Mouse (Mus musculus) G1E (cell line): ENCODE data around the gene Gjd3. TPM values are rescaled to one million over a fixed set of nuclear protein-coding genes. Genes with fewer than 3 reads are reported as not detected.

Source experiments
- ATAC-seq: 2 replicates; pipeline ENCODE4 v1.8.0; 2016; ENCODE audit warnings: mild to moderate bottlenecking; ENCODE audit not compliant: insufficient number of reproducible peaks, poor library complexity, low FRiP score, severe bottlenecking; ENCODE audit errors: extremely low read depth
- DNase-seq: peaks from one replicate; pipeline ENCODE4 v3.0.0; 2012; ENCODE audit warnings: low spot score
- H3K27me3 ChIP-seq: 2 replicates; pipeline ENCODE4 v1.6.1; 2012; ENCODE audit warnings: mild to moderate bottlenecking, low read length, inconsistent platforms; ENCODE audit not compliant: insufficient read depth
- H3K36me3 ChIP-seq: replicated peaks from 2 replicates; pipeline ENCODE3; 2012; ENCODE audit warnings: mild to moderate bottlenecking, inconsistent platforms
- H3K4me1 ChIP-seq: 2 replicates; pipeline ENCODE4 v1.6.1; 2012; ENCODE audit warnings: low read depth, low read length, inconsistent platforms, mixed read lengths; ENCODE audit not compliant: insufficient read depth
- H3K4me3 ChIP-seq: 2 replicates; pipeline ENCODE4 v1.5.1; 2012; ENCODE audit warnings: low read depth, mild to moderate bottlenecking, inconsistent platforms, low read length, moderate library complexity, mixed read lengths
- H3K9me3 ChIP-seq: replicated peaks from 2 replicates; pipeline ENCODE4 v1.6.1; 2012; ENCODE audit warnings: inconsistent platforms
- CTCF ChIP-seq: IDR thresholded peaks from 2 replicates; pipeline ENCODE4 v1.5.1; 2012; ENCODE audit warnings: low read depth, low read length, inconsistent platforms, mixed read lengths
- GATA1 ChIP-seq: IDR thresholded peaks from 2 replicates; pipeline ENCODE4 v1.6.1; 2012; ENCODE audit warnings: borderline replicate concordance, low read length, inconsistent platforms, mixed read lengths
- GATA2 ChIP-seq: IDR thresholded peaks from 2 replicates; pipeline ENCODE4 v1.6.1; 2012; ENCODE audit warnings: low read depth, low read length, inconsistent platforms, borderline replicate concordance
- POLR2AphosphoS5 ChIP-seq: IDR thresholded peaks from 2 replicates; pipeline ENCODE4 v1.6.1; 2012; ENCODE audit warnings: low read depth, low read length, inconsistent platforms; ENCODE audit not compliant: insufficient replicate concordance
- TAL1 ChIP-seq: conservative IDR thresholded peaks from 2 replicates; pipeline ENCODE4 v1.6.1; 2012; ENCODE audit warnings: low read depth, low read length, inconsistent platforms, mixed read lengths
- polyA plus RNA-seq: library from polyadenylated mRNA; stranded (reverse); fragments of >175 nt; gene quantifications from 2 replicates; pipeline ENCODE4 v1.2.3, GENCODE M21; 2012
- total RNA-seq, 2 experiments: library from RNA; stranded (forward) in 1 of 2; stranded (reverse) in 1 of 2; fragments of 200-1000 nt in 1 of 2; fragments of >200 nt in 1 of 2; fragmentation: Nextera tagmentation in 1 of 2; gene quantifications; 2 replicates each; pipeline ENCODE4 v1.2.3; 2014 to 2017

The Gjd3 gene
- total and polyA plus RNA-seq, 3 experiments = not detected

- H3K4me3 ChIP-seq = peak overlapping the region; percentile 66; the same call in 1 of the 2 replicates
- TF ChIP-seq GATA1 (no peak), CTCF (no peak), TAL1 (no peak), POLR2AphosphoS5 (no peak), GATA2 (no peak)
- peaks cover 97% of the 10 kb centered on the region for H3K4me1 ChIP-seq
- DNase-seq = peak; percentile 49
- H3K36me3 ChIP-seq = peaks cover 65% of the 10 kb centered on the region
- no peaks in the 10 kb centered on the region for H3K9me3 ChIP-seq
- H3K27me3 ChIP-seq = no peaks in the 10 kb centered on the region
- ATAC-seq = no peak
These were observed 33.4 kb downstream of the Gjd3 start for GRCm38 (mm10) chr11:98949242-98949957.

GRCm38 (mm10) chr11:98947969-98948569, 34.7 kb downstream of the Gjd3 start:
- DNase-seq (peak; percentile 70), ATAC-seq (peak; percentile 66)
- H3K9me3 ChIP-seq = no peaks in the 10 kb centered on the region
- peaks cover 65% of the 10 kb centered on the region for H3K36me3 ChIP-seq
- peak overlapping the region; percentile 43; the same call in 1 of the 2 replicates for H3K4me3 ChIP-seq
- TF ChIP-seq TAL1 (peak; percentile 22; the same call in 1 of the 2 replicates), GATA1 (no peak)
- peaks cover 97% of the 10 kb centered on the region for H3K4me1 ChIP-seq
- no peaks in the 10 kb centered on the region for H3K27me3 ChIP-seq

- ATAC-seq = no peak
These were observed 37.2 kb downstream of the Gjd3 start for GRCm38 (mm10) chr11:98945605-98945977.

GRCm38 (mm10) chr11:98944897-98945604, 37.8 kb downstream of the Gjd3 start:
- no peak for ATAC-seq

More at GRCm38 (mm10) chr11:98945605-98945977, 37.2 kb downstream of the Gjd3 start:
- Histone ChIP-seq H3K27me3 (no peaks in the 10 kb centered on the region), H3K36me3 (peaks cover 50% of the 10 kb centered on the region), H3K9me3 (no peaks in the 10 kb centered on the region), H3K4me1 (peaks cover 98% of the 10 kb centered on the region), H3K4me3 (peak overlapping the region; percentile 30; the same call in 1 of the 2 replicates)
- DNase-seq = no peak
- TF ChIP-seq GATA2 = no peak

GRCm38 (mm10) chr11:98943741-98944461, 38.9 kb downstream of the Gjd3 start:
- Histone ChIP-seq H3K27me3 (no peaks in the 10 kb centered on the region), H3K9me3 (no peaks in the 10 kb centered on the region), H3K36me3 (peaks cover 48% of the 10 kb centered on the region), H3K4me3 (peak overlapping the region; percentile 81; the same call in 1 of the 2 replicates), H3K4me1 (peaks cover 98% of the 10 kb centered on the region)
- ATAC-seq (no peak), DNase-seq (no peak)
- TF ChIP-seq CTCF (no peak), TAL1 (no peak), POLR2AphosphoS5 (no peak), GATA1 (no peak), GATA2 (no peak)

More at GRCm38 (mm10) chr11:98944897-98945604, 37.8 kb downstream of the Gjd3 start:
- H3K36me3 ChIP-seq = peaks cover 49% of the 10 kb centered on the region
- H3K4me1 ChIP-seq = peaks cover 98% of the 10 kb centered on the region
- H3K27me3 ChIP-seq = no peaks in the 10 kb centered on the region
- TF ChIP-seq CTCF (no peak), POLR2AphosphoS5 (no peak), GATA2 (no peak), TAL1 (no peak), GATA1 (no peak)
- no peaks in the 10 kb centered on the region for H3K9me3 ChIP-seq
- DNase-seq = no peak
- H3K4me3 ChIP-seq = peak overlapping the region; percentile 54; the same call in 1 of the 2 replicates

GRCm38 (mm10) chr11:98942923-98943641, 39.7 kb downstream of the Gjd3 start:
- no peak for TF ChIP-seq CTCF
- no peak for TF ChIP-seq POLR2AphosphoS5
- TF ChIP-seq GATA2 = no peak
- no peak for TF ChIP-seq GATA1
- TF ChIP-seq TAL1 = no peak
- DNase-seq (no peak), ATAC-seq (no peak)
- Histone ChIP-seq H3K9me3 (no peaks in the 10 kb centered on the region), H3K36me3 (peaks cover 50% of the 10 kb centered on the region), H3K4me1 (peaks cover 98% of the 10 kb centered on the region), H3K27me3 (no peaks in the 10 kb centered on the region), H3K4me3 (peak overlapping the region; percentile 81; the same call in 1 of the 2 replicates)
